Mouse (Mus musculus) kidney, embryonic 14.5 days (tissue): ENCODE measurements around the gene Ccr7. TPM values are rescaled to one million over a fixed set of nuclear protein-coding genes. Genes with fewer than 3 reads are reported as not detected.

ENCODE experiments used
- ATAC-seq: fragments of 200-750 bp; cut with Nextera tagmentation; 2 replicates; pipeline ENCODE4 v1.8.0; 2017; ENCODE audit warnings: moderate number of reproducible peaks, mild to moderate bottlenecking, moderate TSS enrichment, moderate library complexity; ENCODE audit not compliant: low FRiP score, low TSS enrichment
- H3K27ac ChIP-seq: fragments of 300-500 bp; sonication (generic); 2 replicates; pipeline ENCODE4 v1.5.1; 2014; ENCODE audit warnings: low read depth, mild to moderate bottlenecking, low read length, moderate library complexity, mixed read lengths
- H3K27me3 ChIP-seq: fragments of 300-500 bp; sonication (generic); 2 replicates; pipeline ENCODE4 v1.6.1; 2014; ENCODE audit warnings: mild to moderate bottlenecking, low read length; ENCODE audit not compliant: control insufficient read depth, insufficient read depth
- H3K36me3 ChIP-seq: fragments of 300-500 bp; sonication (generic); 2 replicates; pipeline ENCODE4 v1.6.1; 2014; ENCODE audit warnings: low read length, mixed read lengths; ENCODE audit not compliant: control insufficient read depth, insufficient read depth
- H3K4me1 ChIP-seq: fragments of 300-500 bp; sonication (generic); 2 replicates; pipeline ENCODE4 v1.6.1; 2014; ENCODE audit warnings: low read length, mixed read lengths; ENCODE audit not compliant: control insufficient read depth, insufficient read depth
- H3K4me2 ChIP-seq: fragments of 300-500 bp; sonication (generic); replicated peaks from 2 replicates; pipeline ENCODE4 v1.6.1; 2014; ENCODE audit warnings: low read depth, mild to moderate bottlenecking, low read length
- H3K4me3 ChIP-seq: fragments of 300-500 bp; sonication (generic); 2 replicates; pipeline ENCODE4 v1.5.1; 2014; ENCODE audit warnings: mild to moderate bottlenecking, low read length
- H3K9ac ChIP-seq: fragments of 300-500 bp; sonication (generic); 2 replicates; pipeline ENCODE4 v1.6.1; 2014; ENCODE audit warnings: low read depth, mild to moderate bottlenecking, low read length, moderate library complexity
- H3K9me3 ChIP-seq: fragments of 300-500 bp; sonication (generic); 2 replicates; pipeline ENCODE4 v1.6.1; 2016; ENCODE audit warnings: low read length; ENCODE audit not compliant: control insufficient read depth
- WGBS: fragments of 180-500 bp; shearing (Covaris S2); extraction: QIAGEN DNeasy Blood & Tissue Kit; methylation state at CpG from one replicate; pipeline ENCODE4 v1.1.7; 2014; 5-methylcytosine and 5-hydroxymethylcytosine counted together
- polyA plus RNA-seq: library from polyadenylated mRNA; unstranded; fragments of >200 nt; fragmentation: Nextera tagmentation; extraction: Ambion mirVana; gene quantifications from 2 replicates; pipeline ENCODE4 v1.2.1, GENCODE M21; 2014

The Ccr7 gene
- polyA plus RNA-seq, 1 experiment from 2014 or later, result not detected

- Histone ChIP-seq H3K4me1 (peaks cover 14% of the 10 kb centered on the region), H3K4me3 (no peak overlapping the region), H3K9ac (no peak overlapping the region), H3K4me2 (no peak overlapping the region), H3K27ac (no peak overlapping the region), H3K9me3 (no peaks in the 10 kb centered on the region), H3K36me3 (no peaks in the 10 kb centered on the region), H3K27me3 (no peaks in the 10 kb centered on the region)
- WGBS, result 60% methylated on average over 9 of the region's 9 CpGs
- ATAC-seq, result no peak
Measured at GRCm38 (mm10) chr11:99104609-99105410, 50.1 kb downstream of the Ccr7 start.

GRCm38 (mm10) chr11:99102575-99103270, 52.2 kb downstream of the Ccr7 start:
- no peak for ATAC-seq
- 85% methylated on average over 9 of the region's 9 CpGs for WGBS
- H3K4me2 ChIP-seq, result no peak overlapping the region
- no peak overlapping the region for H3K9ac ChIP-seq
- no peak overlapping the region for H3K27ac ChIP-seq
- H3K36me3 ChIP-seq, result no peaks in the 10 kb centered on the region
- no peaks in the 10 kb centered on the region for H3K9me3 ChIP-seq
- H3K4me1 ChIP-seq, result peaks cover 14% of the 10 kb centered on the region
- H3K27me3 ChIP-seq, result no peaks in the 10 kb centered on the region
- no peak overlapping the region for H3K4me3 ChIP-seq

GRCm38 (mm10) chr11:99101693-99102092, 53.2 kb downstream of the Ccr7 start:
- no peaks in the 10 kb centered on the region for H3K36me3 ChIP-seq
- no peaks in the 10 kb centered on the region for H3K27me3 ChIP-seq
- H3K4me1 ChIP-seq, result peaks cover 9% of the 10 kb centered on the region; the same call in 1 of the 2 replicates
- no peak overlapping the region for H3K4me2 ChIP-seq
- ATAC-seq, result no peak
- H3K4me3 ChIP-seq, result no peak overlapping the region
- H3K9me3 ChIP-seq, result no peaks in the 10 kb centered on the region
- H3K9ac ChIP-seq, result no peak overlapping the region
- WGBS, result 63% methylated on average over 8 of the region's 8 CpGs
- no peak overlapping the region for H3K27ac ChIP-seq

- H3K27me3 ChIP-seq, result no peaks in the 10 kb centered on the region
- no peaks in the 10 kb centered on the region for H3K36me3 ChIP-seq
- H3K9me3 ChIP-seq, result no peaks in the 10 kb centered on the region
- no peak for ATAC-seq
- no peak overlapping the region for H3K27ac ChIP-seq
- WGBS, result 84% methylated on average over 5 of the region's 5 CpGs
- H3K4me1 ChIP-seq, result no peaks in the 10 kb centered on the region
- no peak overlapping the region for H3K4me3 ChIP-seq
- H3K4me2 ChIP-seq, result no peak overlapping the region
- no peak overlapping the region for H3K9ac ChIP-seq
Measured at GRCm38 (mm10) chr11:99100215-99100614, 54.7 kb downstream of the Ccr7 start.

- no peak overlapping the region for H3K9ac ChIP-seq
- H3K9me3 ChIP-seq, result no peaks in the 10 kb centered on the region
- H3K4me3 ChIP-seq, result no peak overlapping the region
- no peak overlapping the region for H3K27ac ChIP-seq
- H3K4me2 ChIP-seq, result no peak overlapping the region
- no peaks in the 10 kb centered on the region for H3K36me3 ChIP-seq
- WGBS, result 78% methylated on average over 7 of the region's 7 CpGs
- H3K4me1 ChIP-seq, result no peaks in the 10 kb centered on the region
- no peak for ATAC-seq
- no peaks in the 10 kb centered on the region for H3K27me3 ChIP-seq
Measured at GRCm38 (mm10) chr11:99099516-99099915, 55.4 kb downstream of the Ccr7 start.

DNA sequence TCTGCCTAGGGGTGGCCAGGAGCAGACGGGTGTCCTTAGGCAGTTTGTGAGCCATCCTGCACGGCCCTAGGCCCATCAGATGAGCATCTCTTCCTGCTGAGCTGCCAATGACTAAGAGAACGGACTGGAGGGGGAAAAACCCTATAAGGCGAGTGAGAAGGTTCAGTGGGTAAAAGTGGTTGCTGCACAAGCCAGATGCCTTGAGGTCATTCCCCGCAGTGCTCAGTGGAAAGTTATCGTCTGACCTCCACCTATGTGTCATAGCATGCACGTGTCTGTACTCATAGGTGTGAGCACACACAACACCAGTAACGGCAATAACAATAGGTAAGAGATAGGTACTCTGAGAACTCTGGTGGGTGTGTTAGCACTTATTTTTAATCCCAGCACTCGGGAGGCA, 56.0 kb downstream of the Ccr7 start:
- no peak for ATAC-seq
- Histone ChIP-seq H3K36me3 (no peaks in the 10 kb centered on the region), H3K27me3 (no peaks in the 10 kb centered on the region), H3K27ac (no peak overlapping the region), H3K4me3 (no peak overlapping the region), H3K9ac (no peak overlapping the region), H3K4me1 (no peaks in the 10 kb centered on the region), H3K9me3 (no peaks in the 10 kb centered on the region), H3K4me2 (no peak overlapping the region)
- WGBS, result 97% methylated on average over 9 of the region's 9 CpGs

DNA sequence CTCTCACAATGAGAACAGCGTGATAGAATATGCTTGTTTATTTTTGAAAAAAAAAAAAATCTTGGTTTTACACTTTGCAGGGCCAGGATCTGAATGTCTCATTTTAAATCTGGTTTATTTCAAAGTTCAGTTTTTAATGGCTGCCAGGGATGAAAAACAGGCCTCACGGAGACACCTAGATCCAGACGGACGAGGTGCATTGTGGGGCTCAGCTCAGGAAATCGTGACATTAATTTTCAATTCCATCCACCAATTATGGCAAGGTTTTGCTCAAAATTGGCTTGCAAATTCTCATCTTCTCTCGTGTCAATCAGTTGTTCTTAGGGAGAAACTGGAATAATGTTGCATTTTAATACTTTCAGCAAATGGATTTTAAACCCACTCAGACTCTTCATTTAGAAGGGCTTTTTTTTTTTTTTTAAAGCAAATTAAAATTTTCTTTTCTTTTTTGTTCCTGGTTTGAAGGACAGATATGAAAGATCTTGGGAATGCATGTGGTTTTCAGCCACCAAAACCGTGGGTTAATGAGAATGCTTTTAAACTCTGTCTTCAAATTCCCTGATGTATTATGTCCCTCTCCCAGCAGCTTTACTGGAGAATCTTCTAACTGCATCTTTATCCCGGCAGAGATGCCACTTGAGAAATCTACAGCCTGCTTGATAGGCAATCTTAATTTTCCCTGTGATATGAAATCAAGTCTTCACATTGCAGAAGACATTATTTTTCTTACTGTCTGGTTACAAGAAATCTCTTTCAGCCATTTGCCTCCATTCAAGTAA, 57.7 kb downstream of the Ccr7 start:
- H3K9me3 ChIP-seq, result no peaks in the 10 kb centered on the region
- H3K36me3 ChIP-seq, result no peaks in the 10 kb centered on the region
- no peak overlapping the region for H3K9ac ChIP-seq
- H3K27ac ChIP-seq, result no peak overlapping the region
- no peaks in the 10 kb centered on the region for H3K4me1 ChIP-seq
- WGBS, result 76% methylated on average over 8 of the region's 8 CpGs
- no peak overlapping the region for H3K4me3 ChIP-seq
- H3K27me3 ChIP-seq, result no peaks in the 10 kb centered on the region
- no peak for ATAC-seq
- H3K4me2 ChIP-seq, result no peak overlapping the region

DNA sequence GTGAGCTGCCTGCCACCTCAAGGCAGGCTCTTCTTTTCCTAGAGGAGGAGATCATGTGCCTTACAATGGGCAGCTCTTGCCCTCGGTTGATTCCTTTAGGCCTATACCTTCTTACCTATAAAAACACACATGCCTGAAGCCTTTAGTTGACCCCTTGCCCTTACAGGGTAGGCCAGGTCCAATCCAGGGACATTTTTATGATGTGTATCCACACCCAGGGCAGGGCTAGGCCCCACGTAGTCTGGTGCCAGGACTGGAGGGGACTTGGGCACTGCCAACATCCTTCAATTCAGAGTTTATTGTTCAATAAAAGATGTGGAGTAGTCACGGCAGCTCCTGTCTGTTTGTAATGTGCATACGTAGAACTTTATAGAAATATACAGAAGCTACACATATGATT, 58.5 kb downstream of the Ccr7 start:
- Histone ChIP-seq H3K36me3 (no peaks in the 10 kb centered on the region), H3K27ac (no peak overlapping the region), H3K9ac (no peak overlapping the region), H3K27me3 (no peaks in the 10 kb centered on the region), H3K4me2 (no peak overlapping the region), H3K4me1 (no peaks in the 10 kb centered on the region), H3K9me3 (no peaks in the 10 kb centered on the region), H3K4me3 (no peak overlapping the region)
- 69% methylated on average over 4 of the region's 4 CpGs for WGBS
- ATAC-seq, result no peak

- Histone ChIP-seq H3K27ac (no peak overlapping the region), H3K4me2 (no peak overlapping the region), H3K4me3 (no peak overlapping the region), H3K27me3 (no peaks in the 10 kb centered on the region), H3K9me3 (no peaks in the 10 kb centered on the region), H3K9ac (no peak overlapping the region), H3K36me3 (no peaks in the 10 kb centered on the region), H3K4me1 (no peaks in the 10 kb centered on the region)
- WGBS, result 63% methylated on average over 4 of the region's 4 CpGs
- ATAC-seq, result no peak
Measured at GRCm38 (mm10) chr11:99095759-99096158, 59.1 kb downstream of the Ccr7 start.
